Mouse (Mus musculus) large intestine, adult 2 months (tissue): ENCODE data around the gene Dppa3. TPM values are rescaled to one million over a fixed set of nuclear protein-coding genes. Genes with fewer than 3 reads are reported as not detected.

Source experiments
- DNase-seq: peaks from one replicate; pipeline ENCODE4 v3.0.0-alpha.2; 2012; ENCODE audit warnings: low read depth, low spot score
- WGBS: fragments of 180-500 bp; shearing (Covaris S2); methylation state at CpG from one replicate; pipeline ENCODE4 v1.1.7; 2018; 5-methylcytosine and 5-hydroxymethylcytosine counted together
- polyA plus RNA-seq: library from polyadenylated mRNA; depleted of rRNA; stranded (reverse); fragments of >200 nt; gene quantifications from 2 replicates; pipeline ENCODE4 v1.2.3, GENCODE M21; 2012; rRNA removed

The Dppa3 gene
- polyA plus RNA-seq, 1 experiment: not detected

GRCm38 (mm10) chr6:122660601-122661379 lies 34.6 kb downstream of the Dppa3 start:
- DNase-seq: no peak

DNA sequence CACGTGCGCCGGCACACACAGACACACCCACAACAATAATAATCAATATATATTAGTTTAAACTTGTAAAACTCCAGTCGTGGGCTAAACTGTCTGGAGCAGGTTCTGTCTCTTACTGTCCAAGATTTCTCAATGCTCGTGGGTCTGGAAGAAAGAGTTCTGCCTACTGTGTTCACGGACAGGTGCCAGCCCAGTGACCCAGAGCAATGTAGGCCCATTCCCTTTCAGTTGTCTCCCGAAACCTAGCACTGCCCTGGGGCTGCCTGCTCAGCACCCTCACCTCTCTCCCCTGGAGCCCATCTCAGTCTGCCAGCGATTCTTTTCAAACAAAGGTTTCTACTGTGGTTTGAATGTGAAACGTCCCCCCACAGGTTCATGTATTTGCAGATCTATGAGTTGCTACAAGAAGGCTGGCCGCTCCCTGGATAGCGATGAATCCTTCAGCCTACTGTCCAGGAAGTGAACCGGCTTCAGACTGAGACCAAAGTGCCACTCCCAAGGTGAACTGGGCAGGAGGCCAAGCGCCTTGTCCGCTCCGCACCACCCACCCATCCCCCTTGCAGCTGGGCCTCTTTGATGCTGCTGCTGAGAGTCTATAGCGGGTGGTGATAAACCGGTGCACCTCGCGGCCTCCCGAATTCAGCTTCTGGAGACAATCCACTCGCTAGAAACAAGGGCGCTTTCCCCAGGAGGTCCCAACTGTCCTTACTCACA lies 36.5 kb downstream of the Dppa3 start:
- peak; percentile 10 for DNase-seq
- WGBS: 14% methylated on average over 22 of the region's 22 CpGs

More at GRCm38 (mm10) chr6:122660601-122661379, 34.6 kb downstream of the Dppa3 start:
- WGBS: 22% methylated on average over 8 of the region's 8 CpGs

GRCm38 (mm10) chr6:122663596-122664206 lies 37.5 kb downstream of the Dppa3 start:
- 35% methylated on average over 14 of the region's 14 CpGs for WGBS
- no peak for DNase-seq

DNA sequence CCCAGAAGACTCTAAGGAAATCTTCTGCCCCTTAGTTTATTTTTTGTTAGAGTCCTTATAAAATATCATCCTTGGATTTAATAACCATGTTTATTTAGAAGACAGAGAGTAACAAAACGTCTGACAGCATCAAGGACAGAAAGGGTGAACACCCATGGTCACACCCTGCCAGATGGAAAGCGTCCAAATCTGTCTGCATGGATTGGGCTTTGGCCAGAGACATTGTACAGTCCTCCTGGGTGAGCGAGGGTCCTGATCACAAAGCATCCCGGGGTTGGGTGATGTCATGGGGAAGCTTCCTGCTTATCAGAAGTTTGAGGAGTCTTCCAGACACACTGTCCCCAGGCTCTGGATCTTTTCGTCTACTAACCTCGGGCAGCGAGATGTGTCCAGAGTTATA lies 39.7 kb downstream of the Dppa3 start:
- WGBS: 36% methylated on average over 7 of the region's 7 CpGs
- no peak for DNase-seq

DNA sequence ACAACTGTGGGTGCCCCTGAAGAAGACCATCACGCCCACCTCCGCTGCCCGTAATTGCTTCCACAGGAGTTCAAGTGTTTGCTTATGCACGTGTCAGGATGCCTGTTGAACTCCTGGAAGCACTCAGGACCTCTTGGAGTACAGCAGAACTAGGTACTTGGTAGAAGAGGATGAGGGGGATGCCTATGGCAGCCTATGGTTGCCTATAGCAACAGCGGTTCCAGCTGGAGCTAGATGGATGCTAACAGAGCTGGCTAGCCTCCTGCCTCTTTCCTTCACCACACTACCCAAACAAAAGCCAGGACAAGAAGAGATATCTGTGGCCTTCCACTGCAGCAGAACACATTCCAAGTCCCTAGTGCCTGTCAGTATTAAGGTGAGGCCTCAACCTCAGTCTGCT lies 41.5 kb downstream of the Dppa3 start:
- DNase-seq: no peak
- WGBS: 62% methylated on average over 5 of the region's 5 CpGs

DNA sequence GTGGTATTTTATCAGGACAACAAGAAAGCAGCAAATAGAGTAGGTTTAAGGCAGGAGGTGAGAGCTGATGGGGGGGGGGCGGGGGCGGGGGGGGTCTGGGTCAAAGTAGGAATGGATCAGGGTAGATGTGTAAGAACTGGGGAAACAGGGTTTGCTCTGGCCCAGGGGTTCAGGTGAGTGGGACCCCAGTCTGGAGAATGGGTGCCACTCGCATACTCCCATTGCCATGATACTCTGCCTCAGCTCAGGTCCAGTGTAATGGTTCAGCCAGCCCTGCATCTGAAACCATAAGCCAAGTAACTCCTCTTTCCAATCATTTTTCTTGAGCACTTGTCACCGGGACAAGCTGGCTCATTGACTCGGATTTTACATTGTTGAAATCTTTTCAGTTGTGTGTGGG lies 42.6 kb downstream of the Dppa3 start:
- WGBS: 81% methylated on average over 5 of the region's 5 CpGs
- DNase-seq: no peak

GRCm38 (mm10) chr6:122669406-122670200 lies 43.4 kb downstream of the Dppa3 start:
- 12% methylated on average over 19 of the region's 19 CpGs for WGBS
- peak; percentile 32 for DNase-seq

DNA sequence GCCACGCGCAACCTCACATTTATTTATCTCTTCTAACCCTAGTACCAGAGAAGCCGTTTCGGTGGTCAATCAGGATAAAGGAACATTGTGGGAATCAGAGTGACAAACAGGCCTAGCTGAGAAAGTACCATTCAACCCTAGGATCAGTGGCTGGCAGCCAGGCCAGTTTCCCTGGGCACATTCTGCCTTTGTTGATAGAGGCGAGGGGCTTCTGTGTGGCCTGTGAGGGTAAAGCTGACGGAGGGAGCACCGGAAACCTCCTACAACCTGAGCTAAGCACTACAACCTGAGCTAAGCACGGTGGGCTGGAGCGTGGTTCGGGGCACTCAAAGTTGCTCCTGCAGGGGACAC lies 44.0 kb downstream of the Dppa3 start:
- DNase-seq: no peak
- WGBS: 43% methylated on average over 10 of the region's 10 CpGs

GRCm38 (mm10) chr6:122670841-122671240 lies 44.6 kb downstream of the Dppa3 start:
- WGBS: 78% methylated on average over 4 of the region's 4 CpGs

DNA sequence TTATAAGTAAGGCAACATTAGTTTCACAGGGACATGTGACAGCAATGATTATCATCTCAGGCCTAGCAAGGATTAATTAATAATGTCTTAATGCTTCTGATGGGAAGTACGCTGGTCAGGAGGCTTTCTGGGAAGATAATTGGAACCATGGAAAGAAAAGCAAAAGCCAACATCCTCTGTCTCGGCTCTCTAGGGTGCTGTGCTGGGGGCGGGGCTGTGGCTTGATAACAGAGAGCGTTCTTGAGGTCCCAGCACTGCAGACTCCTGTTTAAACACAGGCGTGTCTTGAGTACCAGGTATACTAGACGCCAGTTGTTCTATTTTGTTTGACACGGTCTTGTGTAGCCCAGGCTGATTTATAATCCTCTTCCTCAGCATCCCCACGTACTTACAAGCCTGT lies 46.5 kb downstream of the Dppa3 start:
- no peak for DNase-seq
- WGBS: 37% methylated on average over 8 of the region's 8 CpGs

More at GRCm38 (mm10) chr6:122670841-122671240, 44.6 kb downstream of the Dppa3 start:
- no peak for DNase-seq

Other genes starting within 250 kb of the Dppa3 start
- gene Rimklb, start 127.6 kb upstream of the Dppa3 start, polyA plus RNA-seq: 0.02 TPM in 1 of 2 replicates, not detected in the other
- 12.8 and 15.4 TPM in 2 replicates for gene Mfap5, start 120.6 kb upstream of the Dppa3 start, polyA plus RNA-seq
- gene Aicda, start 72.6 kb upstream of the Dppa3 start, polyA plus RNA-seq: 0.47 and 1.0 TPM in 2 replicates
- 14.3 and 25.6 TPM in 2 replicates for gene Apobec1, start 24.0 kb upstream of the Dppa3 start, polyA plus RNA-seq
- 0.11 and 0.19 TPM in 2 replicates for gene Gdf3, start 16.3 kb upstream of the Dppa3 start, polyA plus RNA-seq
- gene Nanog, start 81.1 kb downstream of the Dppa3 start, polyA plus RNA-seq: 0.10 TPM in 1 of 2 replicates, not detected in the other
- gene Slc2a3, start 175.2 kb downstream of the Dppa3 start, polyA plus RNA-seq: 2.1 and 2.8 TPM in 2 replicates
- 7.4 and 7.6 TPM in 2 replicates for gene Foxj2, start 193.5 kb downstream of the Dppa3 start, polyA plus RNA-seq
- gene C3ar1, start 229.8 kb downstream of the Dppa3 start, polyA plus RNA-seq: 2.0 and 4.0 TPM in 2 replicates
- 18.8 and 24.5 TPM in 2 replicates for gene Necap1, start 248.1 kb downstream of the Dppa3 start, polyA plus RNA-seq